Mouse (Mus musculus) lung, embryonic 14.5 days (tissue): ENCODE data around the gene Psmb2. TPM values are rescaled to one million over a fixed set of nuclear protein-coding genes. Genes with fewer than 3 reads are reported as not detected.

Experiments
- ATAC-seq: fragments of 200-750 bp; cut with Nextera tagmentation; 2 replicates; pipeline ENCODE4 v1.8.0; 2017; ENCODE audit warnings: mild to moderate bottlenecking, moderate TSS enrichment, moderate library complexity; ENCODE audit not compliant: insufficient read depth
- DNase-seq: peaks from one replicate; pipeline ENCODE4 v3.0.0-alpha.2; 2015
- H3K27ac ChIP-seq: fragments of 300-500 bp; sonication (generic); 2 replicates; pipeline ENCODE4 v1.5.1; 2014; ENCODE audit warnings: low read depth, mild to moderate bottlenecking, moderate library complexity
- H3K27me3 ChIP-seq: fragments of 300-500 bp; sonication (generic); 2 replicates; pipeline ENCODE4 v1.6.1; 2014; ENCODE audit warnings: low read length, control low read depth; ENCODE audit not compliant: insufficient read depth
- H3K36me3 ChIP-seq: fragments of 300-500 bp; sonication (generic); 2 replicates; pipeline ENCODE4 v1.6.1; 2014; ENCODE audit warnings: control low read depth; ENCODE audit not compliant: insufficient read depth
- H3K4me1 ChIP-seq: fragments of 300-500 bp; sonication (generic); 2 replicates; pipeline ENCODE4 v1.6.1; 2014; ENCODE audit warnings: antibody characterized with exemption, control low read depth; ENCODE audit not compliant: insufficient read depth
- H3K4me2 ChIP-seq: fragments of 300-500 bp; sonication (generic); 2 replicates; pipeline ENCODE4 v1.6.1; 2014; ENCODE audit warnings: mild to moderate bottlenecking
- H3K4me3 ChIP-seq: fragments of 300-500 bp; sonication (generic); 2 replicates; pipeline ENCODE4 v1.5.1; 2014; ENCODE audit warnings: low read depth, low read length
- H3K9ac ChIP-seq: fragments of 300-500 bp; sonication (generic); 2 replicates; pipeline ENCODE4 v1.6.1; 2014
- H3K9me3 ChIP-seq: fragments of 300-500 bp; sonication (generic); 2 replicates; pipeline ENCODE4 v1.6.1; 2016; ENCODE audit warnings: low read depth, low read length, control low read depth
- CTCF ChIP-seq: IDR thresholded peaks from 2 replicates; pipeline ENCODE4 v1.5.1; 2016; ENCODE audit warnings: antibody characterized with exemption, low read depth
- WGBS: fragments of 180-500 bp; shearing (Covaris S2); extraction: QIAGEN DNeasy Blood & Tissue Kit; methylation state at CpG from one replicate; pipeline ENCODE4 v1.1.7; 2014; 5-methylcytosine and 5-hydroxymethylcytosine counted together
- polyA plus RNA-seq: library from polyadenylated mRNA; unstranded; fragments of >200 nt; fragmentation: Nextera tagmentation; extraction: Ambion mirVana; gene quantifications from 2 replicates; pipeline ENCODE4 v1.2.1, GENCODE M21; 2014

Psmb2 gene
- polyA plus RNA-seq, 1 experiment from 2014 or later, result 528 TPM

GRCm38 (mm10) chr4:126732111-126732510 is 54.7 kb downstream of the Psmb2 start:
- no peak for ATAC-seq
- Histone ChIP-seq H3K4me1 (peaks cover 2% of the 10 kb centered on the region; the same call in 1 of the 2 replicates), H3K27me3 (peaks cover 78% of the 10 kb centered on the region), H3K4me2 (0 out of 2 replicates have a peak overlapping the region, but pooled peaks have one; percentile 8), H3K4me3 (peak overlapping the region; percentile 12; the same call in 1 of the 2 replicates), H3K36me3 (no peaks in the 10 kb centered on the region), H3K9ac (no peak overlapping the region), H3K27ac (no peak overlapping the region), H3K9me3 (no peaks in the 10 kb centered on the region)
- DNase-seq, result no peak
- no peak for TF ChIP-seq CTCF
- whole genome bisulfite sequencing, result 3% methylated on average over 18 of the region's 18 CpGs

- DNase-seq (no peak), ATAC-seq (no peak)
- H3K27ac ChIP-seq, result no peak overlapping the region
- peak overlapping the region; percentile 12; the same call in 1 of the 2 replicates for H3K4me3 ChIP-seq
- H3K27me3 ChIP-seq, result peaks cover 80% of the 10 kb centered on the region
- H3K9ac ChIP-seq, result no peak overlapping the region
- H3K4me1 ChIP-seq, result peaks cover 2% of the 10 kb centered on the region; the same call in 1 of the 2 replicates
- no peaks in the 10 kb centered on the region for H3K36me3 ChIP-seq
- H3K9me3 ChIP-seq, result no peaks in the 10 kb centered on the region
- H3K4me2 ChIP-seq, result 0 out of 2 replicates have a peak overlapping the region, but pooled peaks have one; percentile 8
- 7% methylated on average over 26 of the region's 26 CpGs for WGBS
- TF ChIP-seq CTCF, result no peak
These were observed 55.3 kb downstream of the Psmb2 start for GRCm38 (mm10) chr4:126732531-126733380.

GRCm38 (mm10) chr4:126734001-126734603 is 56.7 kb downstream of the Psmb2 start:
- DNase-seq, result no peak

GRCm38 (mm10) chr4:126734700-126735381 is 57.4 kb downstream of the Psmb2 start:
- Histone ChIP-seq H3K4me2 (peak overlapping the region; percentile 56), H3K27ac (no peak overlapping the region), H3K4me1 (peaks cover 2% of the 10 kb centered on the region; the same call in 1 of the 2 replicates), H3K27me3 (peaks cover 90% of the 10 kb centered on the region), H3K36me3 (no peaks in the 10 kb centered on the region), H3K9ac (no peak overlapping the region; the same call in 1 of the 2 replicates), H3K4me3 (peak overlapping the region; percentile 33), H3K9me3 (no peaks in the 10 kb centered on the region)
- DNase-seq, result no peak
- TF ChIP-seq CTCF, result no peak
- no peak for ATAC-seq
- 3% methylated on average over 49 of the region's 51 CpGs for WGBS

More at GRCm38 (mm10) chr4:126734001-126734603, 56.7 kb downstream of the Psmb2 start:
- ATAC-seq, result no peak
- WGBS, result 4% methylated on average over 16 of the region's 16 CpGs
- no peak overlapping the region for H3K9ac ChIP-seq
- H3K27me3 ChIP-seq, result peaks cover 91% of the 10 kb centered on the region
- no peaks in the 10 kb centered on the region for H3K36me3 ChIP-seq
- H3K4me3 ChIP-seq, result no peak overlapping the region
- no peak overlapping the region for H3K4me2 ChIP-seq
- no peaks in the 10 kb centered on the region for H3K9me3 ChIP-seq
- TF ChIP-seq CTCF, result no peak
- no peak overlapping the region for H3K27ac ChIP-seq
- H3K4me1 ChIP-seq, result peaks cover 2% of the 10 kb centered on the region; the same call in 1 of the 2 replicates

- ATAC-seq, result peak; percentile 33; the same call in 1 of the 2 replicates
- DNase-seq, result no peak
- H3K9me3 ChIP-seq, result no peaks in the 10 kb centered on the region
- no peak overlapping the region for H3K27ac ChIP-seq
- no peak for TF ChIP-seq CTCF
- peaks cover 2% of the 10 kb centered on the region; the same call in 1 of the 2 replicates for H3K4me1 ChIP-seq
- 2% methylated on average over 62 of the region's 62 CpGs for WGBS
- H3K27me3 ChIP-seq, result peaks cover 84% of the 10 kb centered on the region
- H3K36me3 ChIP-seq, result no peaks in the 10 kb centered on the region
- peak overlapping the region; percentile 33 for H3K4me3 ChIP-seq
- H3K4me2 ChIP-seq, result peak overlapping the region; percentile 56
- H3K9ac ChIP-seq, result no peak overlapping the region; the same call in 1 of the 2 replicates
These were observed 58.1 kb downstream of the Psmb2 start for GRCm38 (mm10) chr4:126735382-126736000.

- no peak within 1 kb of the TSS for H3K27ac ChIP-seq
- DNase-seq, result peak; percentile 79
These were observed 58.6 kb downstream of the Psmb2 start, which contains the start of gene Tfap2e for GRCm38 (mm10) chr4:126736001-126736414. Gene Tfap2e (minus strand): TSS chr4:126736240.

More at GRCm38 (mm10) chr4:126736001-126736414, 58.6 kb downstream of the Psmb2 start, which contains the start of gene Tfap2e:
- peak; percentile 64; the same call in 1 of the 2 replicates for ATAC-seq
- H3K4me3 ChIP-seq, result peak within 1 kb of the TSS; percentile 33
- H3K36me3 ChIP-seq, result no peaks in the 10 kb centered on the region
- no peak within 1 kb of the TSS; the same call in 1 of the 2 replicates for H3K9ac ChIP-seq
- TF ChIP-seq CTCF, result no peak
- peak within 1 kb of the TSS; percentile 56 for H3K4me2 ChIP-seq
- peaks cover 78% of the 10 kb centered on the region for H3K27me3 ChIP-seq
- 1% methylated on average over 32 of the region's 32 CpGs for WGBS
- H3K9me3 ChIP-seq, result no peaks in the 10 kb centered on the region
- peaks cover 2% of the 10 kb centered on the region; the same call in 1 of the 2 replicates for H3K4me1 ChIP-seq
